Mouse (Mus musculus): ENCODE measurements around the gene Tacstd2. TPM values are rescaled to one million over a fixed set of nuclear protein-coding genes. Genes with fewer than 3 reads are reported as not detected.
"Not testable (repeated sequence)": the region's sequence is repeated elsewhere in the genome, so short reads cannot be mapped to it uniquely, and the experiment has no call there.

The Tacstd2 gene
- polyA plus RNA-seq, 1 experiment from 2014 or later: 0.47 TPM

- not testable (repeated sequence) for H3K4me3 ChIP-seq; H3K9me3 ChIP-seq; H3K4me1 ChIP-seq; H3K36me3 ChIP-seq; H3K27ac ChIP-seq (replicated peaks); H3K27me3 ChIP-seq; H3K9ac ChIP-seq (replicated peaks); H3K4me2 ChIP-seq (replicated peaks)
- WGBS: 89% methylated on average over 2 of the region's 6 CpGs
- ATAC-seq (replicated peaks): peak; percentile 63; the same call in 1 of the 2 replicates
Measured at GRCm38 (mm10) chr6:67501938-67502337, 33.7 kb downstream of the Tacstd2 start.

- Histone ChIP-seq H3K36me3 (no peaks in the 10 kb centered on the region), H3K9ac (replicated peaks) (no peak within 1 kb of the TSS), H3K9me3 (no peaks in the 10 kb centered on the region), H3K4me1 (no peaks in the 10 kb centered on the region), H3K4me3 (no peak within 1 kb of the TSS), H3K4me2 (replicated peaks) (no peak within 1 kb of the TSS), H3K27me3 (no peaks in the 10 kb centered on the region), H3K27ac (replicated peaks) (no peak within 1 kb of the TSS)
- no peak for ATAC-seq (replicated peaks)
- whole genome bisulfite sequencing: 85% methylated on average over 2 of the region's 2 CpGs
Measured at GRCm38 (mm10) chr6:67491755-67492154, 43.8 kb downstream of the Tacstd2 start, which contains the start of gene Il23r. Gene Il23r, minus strand, starts transcription at chr6:67491855.

Other genes starting within 250 kb of the Tacstd2 start
- gene Il12rb2, start 159.6 kb downstream of the Tacstd2 start, polyA plus RNA-seq (2015; fragmentation: Nextera tagmentation; extraction: Ambion mirVana): 0.10 TPM in 1 of 2 replicates, not detected in the other
- not detected in 2 replicates for gene Il23r, start 43.9 kb downstream of the Tacstd2 start, polyA plus RNA-seq (2015; fragmentation: Nextera tagmentation; extraction: Ambion mirVana)